Mouse (Mus musculus): ENCODE measurements around the gene Olfr411.

- TF ChIP-seq POLR2A (IDR thresholded peaks at IDR 0.05; ENCODE audit: low read depth, low read length) (no peak), CTCF (IDR thresholded peaks at IDR 0.05; ENCODE audit: borderline replicate concordance, insufficient read depth, low read length) (no peak)
These were observed 23.7 kb downstream of the Olfr411 start for GRCm38 (mm10) chr11:74328781-74329180.
